Mouse (Mus musculus) frontal cortex, postnatal 25 days (tissue): ENCODE data around the gene Nrde2.

ENCODE experiments used
- DNase-seq, 2 experiments: peaks; one replicate each; pipeline ENCODE4 v3.0.0; 2022; ENCODE audit warnings: low spot score in 2 of 2

The Nrde2 gene

DNA sequence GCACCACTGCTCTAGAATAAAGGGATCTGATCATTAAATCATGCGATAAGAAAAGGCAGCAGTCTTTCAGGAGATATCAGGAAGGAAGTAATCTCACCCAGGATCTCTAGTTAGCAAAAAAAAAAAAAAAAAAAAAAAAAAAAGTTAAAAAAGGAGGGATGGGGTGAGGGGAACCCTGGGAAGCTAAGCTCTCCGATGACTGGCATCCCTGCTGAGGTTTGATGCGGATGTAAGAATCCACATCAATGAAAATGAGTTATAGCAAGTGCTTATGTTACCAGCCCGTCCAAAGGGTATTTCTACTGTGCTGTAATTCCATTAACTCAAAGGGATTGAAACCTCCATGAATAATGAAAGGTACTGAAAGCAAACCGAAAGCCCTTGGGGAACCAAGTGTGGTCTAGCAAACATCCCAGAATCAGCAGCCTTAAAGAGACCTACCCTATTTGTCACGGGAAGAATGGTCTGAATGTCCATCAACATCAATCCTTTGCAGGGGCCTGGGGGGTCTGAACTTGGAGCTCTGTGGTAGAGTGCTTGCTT, 19.5 kb upstream of the Nrde2 start:
- DNase-seq = no peak

DNA sequence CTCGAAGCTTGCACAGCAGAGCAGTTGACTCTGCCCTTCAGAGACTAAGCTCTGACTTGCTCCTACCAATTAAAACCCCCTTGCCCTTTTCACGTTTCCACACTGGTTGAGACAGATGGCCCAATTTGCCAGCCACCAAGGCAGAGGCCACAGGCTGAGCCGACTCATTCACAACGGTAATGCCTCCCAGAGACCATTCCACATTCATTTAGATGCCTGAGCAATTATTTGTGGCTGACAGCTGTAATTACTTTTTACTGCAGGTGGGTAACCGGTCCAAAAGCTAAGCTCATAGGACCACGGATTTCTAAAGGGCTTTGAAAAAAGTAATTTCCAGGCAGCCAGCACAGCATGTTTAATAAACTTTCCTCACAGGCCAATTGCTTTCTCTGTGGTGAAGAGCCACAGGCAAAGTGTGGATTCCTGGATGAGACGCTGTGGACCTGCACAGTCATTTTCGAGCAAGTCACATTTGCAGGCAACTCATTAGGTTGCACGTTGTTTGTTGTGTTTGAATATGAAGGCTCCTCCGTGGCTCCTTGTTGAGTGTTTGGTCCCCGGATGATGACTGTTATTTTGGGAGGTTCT, 17.1 kb upstream of the Nrde2 start:
- DNase-seq = no peak

- no peak for DNase-seq
Measured at GRCm38 (mm10) chr12:100172481-100172880, 13.0 kb upstream of the Nrde2 start.

DNA sequence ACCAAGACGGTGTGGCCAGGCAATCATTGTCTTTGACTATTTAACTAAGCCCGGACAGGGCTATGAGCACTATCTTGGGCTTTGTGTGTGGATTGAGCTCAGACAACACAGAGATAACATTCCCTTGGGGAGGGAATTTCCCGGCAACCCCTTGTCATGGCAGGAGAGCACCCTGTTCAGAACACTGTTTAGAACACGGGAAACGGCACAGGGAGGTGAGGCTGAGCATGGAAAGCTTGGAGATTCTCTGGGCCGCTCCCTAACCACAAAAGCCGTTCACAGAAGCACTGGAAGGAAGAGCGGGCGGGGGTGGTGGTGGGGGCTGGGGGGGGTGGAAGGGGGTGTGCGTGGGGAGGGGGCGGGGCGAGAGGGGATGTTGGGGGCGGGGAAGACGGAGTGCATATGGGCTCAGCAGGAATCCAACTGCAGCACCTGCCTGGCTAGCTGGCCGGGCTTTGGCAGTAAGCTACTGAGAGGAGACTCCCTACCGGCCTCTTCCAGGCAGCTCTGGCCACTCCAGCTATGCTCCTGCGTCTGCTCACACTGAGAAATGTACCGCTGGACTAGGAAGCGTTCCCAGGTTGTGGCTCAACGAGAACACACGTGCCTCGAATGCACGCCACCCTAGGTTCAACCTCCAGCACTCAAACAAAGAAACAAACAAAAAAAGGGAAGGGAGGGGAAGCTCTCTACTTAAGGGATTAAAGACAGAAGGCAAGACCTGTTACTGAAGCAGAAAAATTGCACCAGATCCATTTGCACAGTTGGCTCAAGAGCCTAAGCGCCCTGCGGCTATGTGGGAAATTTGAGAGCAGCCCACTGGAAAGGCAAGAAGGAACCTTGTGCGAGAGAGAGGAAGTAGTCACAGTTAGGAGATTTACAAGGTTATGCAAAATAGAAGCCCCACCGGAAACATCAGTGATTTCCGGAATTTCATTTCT, 8.7 kb upstream of the Nrde2 start:
- no peak for DNase-seq

GRCm38 (mm10) chr12:100167502-100167901, 8.0 kb upstream of the Nrde2 start:
- DNase-seq = no peak

GRCm38 (mm10) chr12:100166939-100167338, 7.5 kb upstream of the Nrde2 start:
- DNase-seq = no peak

- DNase-seq = peak in 1 of 2 experiments; percentile 48
Measured at GRCm38 (mm10) chr12:100166177-100166576, 6.7 kb upstream of the Nrde2 start.

GRCm38 (mm10) chr12:100164991-100165500, 5.6 kb upstream of the Nrde2 start:
- DNase-seq = no peak

DNA sequence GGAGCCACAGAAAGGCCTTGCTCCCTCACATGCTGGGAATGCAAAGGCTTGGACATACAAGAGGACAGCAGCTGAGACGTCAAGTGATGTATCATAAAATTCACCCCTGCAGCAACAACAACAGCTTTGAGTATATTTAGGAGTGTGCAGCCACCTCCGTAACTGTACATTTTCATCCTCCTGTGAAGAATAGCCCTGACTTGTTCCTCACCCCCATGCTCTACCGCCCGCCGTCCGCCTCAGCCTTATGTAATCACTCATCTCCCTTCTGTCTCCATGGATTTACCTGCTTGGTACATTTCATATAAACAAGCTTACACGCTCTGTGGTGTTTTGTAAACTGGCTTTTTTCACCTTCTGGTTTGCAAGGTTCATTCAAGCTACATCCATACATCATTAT, 7.0 kb downstream of the Nrde2 start:
- no peak for DNase-seq

GRCm38 (mm10) chr12:100144269-100144668, 15.2 kb downstream of the Nrde2 start:
- no peak for DNase-seq

GRCm38 (mm10) chr12:100143737-100144136, 15.7 kb downstream of the Nrde2 start:
- no peak for DNase-seq

- no peak for DNase-seq
Measured at GRCm38 (mm10) chr12:100142848-100143523, 16.5 kb downstream of the Nrde2 start.

DNA sequence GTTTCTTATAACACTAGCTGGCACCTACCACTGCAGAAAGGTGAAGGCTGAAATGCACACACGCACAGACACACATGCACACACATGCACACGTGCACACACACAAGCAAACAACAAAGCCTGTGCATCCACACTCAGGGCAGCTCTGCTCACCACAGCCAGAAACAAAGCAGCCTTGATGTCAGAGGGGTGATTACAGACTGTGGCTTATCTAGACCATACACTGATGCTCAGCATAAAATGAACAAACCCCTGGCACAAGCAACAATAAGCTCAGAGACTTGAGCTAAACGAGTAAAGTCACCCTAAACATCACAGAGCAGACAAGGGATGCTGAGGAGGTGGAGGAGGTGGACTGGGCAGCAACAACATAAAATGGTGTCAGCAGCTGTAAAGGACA, 24.3 kb downstream of the Nrde2 start:
- no peak for DNase-seq

DNA sequence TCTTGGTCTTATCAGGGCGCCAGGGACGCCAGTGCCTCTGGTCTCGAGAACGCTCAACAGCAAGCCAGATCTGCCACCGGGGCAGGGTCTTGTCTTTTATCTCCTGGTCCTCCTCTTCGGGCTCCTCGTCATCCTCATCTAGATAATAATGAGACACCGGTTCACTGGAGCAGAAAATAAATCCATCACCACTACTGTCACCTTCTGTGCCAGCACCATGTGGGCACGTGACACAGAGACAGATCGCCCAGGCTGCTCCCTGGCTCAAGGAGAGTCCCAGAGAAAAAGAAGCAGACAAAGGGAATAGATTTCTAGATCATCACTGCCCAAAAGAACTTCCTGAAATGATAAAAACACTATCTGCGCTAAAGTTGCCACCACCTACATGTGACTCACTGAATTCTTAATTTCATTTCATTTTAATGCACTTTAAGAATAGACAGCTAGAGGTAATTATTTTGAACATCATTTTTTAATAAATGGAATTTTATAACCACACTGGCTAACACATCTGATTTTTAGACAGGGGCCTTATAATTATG, 25.0 kb downstream of the Nrde2 start:
- no peak for DNase-seq

GRCm38 (mm10) chr12:100131655-100132054, 27.8 kb downstream of the Nrde2 start:
- DNase-seq = peak; percentile 49 to 67

DNA sequence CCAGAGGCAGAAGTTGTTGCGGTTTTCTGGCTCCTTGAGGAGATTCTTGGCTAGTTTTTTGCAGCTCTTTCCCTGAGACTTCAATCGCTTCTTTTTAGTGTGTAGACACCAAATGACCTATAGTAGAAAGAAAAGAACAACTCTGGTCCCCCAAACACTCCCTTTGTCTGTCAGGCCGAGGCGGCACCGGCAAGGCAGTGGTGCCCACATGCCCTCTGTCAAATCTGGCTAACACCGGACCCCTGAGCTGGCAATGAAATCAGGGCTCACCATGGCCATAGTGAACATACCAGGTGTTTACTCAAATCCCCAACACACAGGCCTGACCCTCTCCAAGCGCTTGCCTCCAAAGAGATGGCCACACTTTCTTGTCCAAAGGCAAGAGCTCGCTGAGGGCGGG, 28.3 kb downstream of the Nrde2 start:
- DNase-seq = no peak

DNA sequence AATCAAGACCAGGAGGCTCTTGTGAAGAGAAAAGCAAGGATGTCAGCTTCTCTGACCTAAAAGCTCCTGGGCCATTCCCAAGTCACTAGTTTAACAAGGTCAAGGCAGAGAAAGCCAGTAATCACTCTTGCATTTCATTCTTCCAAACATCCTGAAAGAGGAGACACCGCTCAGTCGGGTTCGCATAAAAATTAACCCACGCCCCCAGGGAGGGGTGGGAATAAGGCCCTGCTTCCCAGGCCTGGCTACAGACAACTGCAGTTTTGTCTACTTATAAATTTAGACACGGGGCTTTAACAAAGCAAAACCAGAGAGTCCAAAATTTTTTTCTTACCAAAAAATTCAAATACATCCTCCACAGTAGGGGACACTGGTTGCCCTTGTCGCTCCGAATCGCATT, 30.5 kb downstream of the Nrde2 start:
- DNase-seq = no peak

- DNase-seq = no peak
Measured at GRCm38 (mm10) chr12:100128522-100128921, 30.9 kb downstream of the Nrde2 start.

- DNase-seq = no peak
Measured at GRCm38 (mm10) chr12:100127866-100128480, 31.5 kb downstream of the Nrde2 start.

GRCm38 (mm10) chr12:100126968-100127865, 32.2 kb downstream of the Nrde2 start:
- DNase-seq = no peak
